Comparison of ENCODE assay signal across 26 mouse cellular contexts in the genomic region with DNA sequence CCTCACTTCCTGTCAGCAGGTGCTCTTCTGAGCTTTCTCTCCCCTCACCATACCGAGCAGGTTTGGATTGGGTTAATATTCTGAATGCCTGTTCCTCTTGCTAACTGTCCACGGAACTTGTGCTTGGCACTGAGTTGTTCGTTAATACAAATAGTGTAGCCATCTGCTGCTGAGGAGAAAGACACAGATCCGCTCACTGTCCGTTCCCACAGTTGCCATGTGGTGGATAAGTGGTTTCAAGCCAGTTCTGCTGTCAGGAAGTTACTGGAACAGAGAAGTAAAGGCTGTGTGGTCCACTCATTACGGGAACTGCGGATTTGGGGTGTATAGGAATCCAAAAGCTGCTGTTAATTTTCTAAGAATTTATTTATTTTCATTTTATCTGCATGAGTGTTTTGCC. TPM values are rescaled to one million over a fixed set of nuclear protein-coding genes. Genes with fewer than 3 reads are reported as not detected.
DNase-seq lines count a peak whose midpoint lies in the region; ATAC-seq and TF ChIP-seq lines count a peak whose summit lies in the region.
"Had no signal": no experiment of that assay in that cellular context is flagged by ENCODE, and none has a peak within 500 bp of the region (broad histone marks: within the 10 kb centered on the region; RNA-seq: fewer than 3 reads in every experiment).

No protein-coding gene starts in this region.

- H3K4me2 ChIP-seq in forebrain, postnatal 0 days (ENCODE audit: low read depth): 0 out of 2 replicates have a peak overlapping the region, but pooled peaks have one; percentile 6
- no peak overlapping the region for H3K4me2 ChIP-seq in forebrain, embryonic 11.5 days (ENCODE audit: low read depth, low read length, severe bottlenecking)
- H3K4me2 ChIP-seq in midbrain, embryonic 11.5 days: no peak overlapping the region
- peak overlapping the region; percentile 80; the same call in 1 of the 2 replicates for H3K4me2 ChIP-seq in midbrain, embryonic 14.5 days (ENCODE audit: low read length)
- H3K4me2 ChIP-seq in neural tube, embryonic 14.5 days (ENCODE audit: low read depth, low read length): peak overlapping the region; percentile 29; the same call in 1 of the 2 replicates
- H3K4me2 ChIP-seq: heart, embryonic 15.5 days; liver, embryonic 11.5 days had no signal

- no peak overlapping the region for H3K4me3 ChIP-seq in forebrain, postnatal 0 days (ENCODE audit: low read depth, low read length)
- H3K4me3 ChIP-seq in forebrain, embryonic 11.5 days (ENCODE audit: low read depth, low read length): no peak overlapping the region
- H3K4me3 ChIP-seq in midbrain, embryonic 10.5 days: peak overlapping the region; percentile 18; the same call in 1 of the 2 replicates
- H3K4me3 ChIP-seq in midbrain, embryonic 11.5 days (ENCODE audit: low read depth, low read length): no peak overlapping the region
- H3K4me3 ChIP-seq in midbrain, embryonic 14.5 days (replicated peaks; ENCODE audit: low read depth, low read length): no peak overlapping the region
- no peak overlapping the region for H3K4me3 ChIP-seq in neural tube, embryonic 14.5 days (ENCODE audit: low read depth, low read length)
- H3K4me3 ChIP-seq: embryonic facial prominence, embryonic 10.5 days; forebrain, embryonic 10.5 days; heart, adult 2 months; heart, embryonic 15.5 days had no signal

- no peak for DNase-seq in forebrain, postnatal 0 days
- no peak for DNase-seq in forebrain, embryonic 11.5 days (ENCODE audit: low spot score)
- no peak for DNase-seq in midbrain, embryonic 10.5 days (ENCODE audit: low spot score)
- no peak for DNase-seq in midbrain, embryonic 11.5 days (ENCODE audit: low spot score, missing footprints)
- no peak for DNase-seq in midbrain, embryonic 14.5 days
- no peak for DNase-seq in layer of hippocampus, adult 9-10 months (ENCODE audit: low spot score)
- DNase-seq in spleen, postnatal 14 days (ENCODE audit: low spot score in 2 of 2): no peak
- DNase-seq: adrenal gland, postnatal 25 days; cerebellum, adult 9-11 months; gastrocnemius, postnatal 25 days; heart, adult 2 months; heart, postnatal 36 days; kidney, adult 2 months; kidney, postnatal 10 days; layer of hippocampus, postnatal 36 days; liver, postnatal 0 days; right cerebral cortex, adult 18-20 months; right cerebral cortex, postnatal 4 days; thymus, adult 2 months; thymus, postnatal 4 days had no signal

- H3K9me3 ChIP-seq in forebrain, postnatal 0 days (ENCODE audit: low read length): no peaks in the 10 kb centered on the region
- H3K9me3 ChIP-seq in forebrain, embryonic 11.5 days (ENCODE audit: control insufficient read depth, low read length): no peaks in the 10 kb centered on the region
- H3K9me3 ChIP-seq in midbrain, embryonic 10.5 days (replicated peaks): no peaks in the 10 kb centered on the region
- H3K9me3 ChIP-seq in midbrain, embryonic 11.5 days (ENCODE audit: control insufficient read depth, low read length): no peaks in the 10 kb centered on the region
- H3K9me3 ChIP-seq in midbrain, embryonic 14.5 days (ENCODE audit: control insufficient read depth, low read length): no peaks in the 10 kb centered on the region
- H3K9me3 ChIP-seq in neural tube, embryonic 14.5 days (ENCODE audit: control insufficient read depth, low read length): no peaks in the 10 kb centered on the region
- H3K9me3 ChIP-seq: embryonic facial prominence, embryonic 10.5 days; forebrain, embryonic 10.5 days; heart, embryonic 15.5 days had no signal

- 0 out of 2 replicates have a peak, but pooled peaks cover 8% of the 10 kb centered on the region for H3K4me1 ChIP-seq in forebrain, postnatal 0 days (ENCODE audit: insufficient read depth)
- peaks cover 18% of the 10 kb centered on the region for H3K4me1 ChIP-seq in forebrain, embryonic 11.5 days (replicated peaks; ENCODE audit: control insufficient read depth, insufficient read depth, low read length)
- H3K4me1 ChIP-seq in midbrain, embryonic 10.5 days: peaks cover 99% of the 10 kb centered on the region
- peaks cover 60% of the 10 kb centered on the region for H3K4me1 ChIP-seq in midbrain, embryonic 11.5 days (ENCODE audit: control insufficient read depth, insufficient read depth, low read length)
- H3K4me1 ChIP-seq in midbrain, embryonic 14.5 days (ENCODE audit: control insufficient read depth, insufficient read depth, low read length): peaks cover 67% of the 10 kb centered on the region
- H3K4me1 ChIP-seq in neural tube, embryonic 14.5 days (ENCODE audit: control insufficient read depth, insufficient read depth, low read length): peaks cover 21% of the 10 kb centered on the region; the same call in 1 of the 2 replicates
- H3K4me1 ChIP-seq: heart, embryonic 15.5 days had no signal

- H3K27ac ChIP-seq in forebrain, postnatal 0 days (ENCODE audit: low read depth, low read length): no peak overlapping the region
- H3K27ac ChIP-seq in forebrain, embryonic 11.5 days (ENCODE audit: low read depth, low read length): no peak overlapping the region
- no peak overlapping the region for H3K27ac ChIP-seq in midbrain, embryonic 10.5 days (replicated peaks)
- no peak overlapping the region for H3K27ac ChIP-seq in midbrain, embryonic 11.5 days (ENCODE audit: low read depth, low read length)
- H3K27ac ChIP-seq in midbrain, embryonic 14.5 days (replicated peaks; ENCODE audit: low read depth, low read length): no peak overlapping the region
- no peak overlapping the region for H3K27ac ChIP-seq in neural tube, embryonic 14.5 days (ENCODE audit: low read depth, low read length)
- H3K27ac ChIP-seq: embryonic facial prominence, embryonic 10.5 days; forebrain, embryonic 10.5 days; heart, adult 2 months; heart, embryonic 15.5 days had no signal

- H3K27me3 ChIP-seq in forebrain, postnatal 0 days (ENCODE audit: insufficient read depth, low read length): no peaks in the 10 kb centered on the region
- no peaks in the 10 kb centered on the region for H3K27me3 ChIP-seq in forebrain, embryonic 11.5 days (ENCODE audit: control insufficient read depth, insufficient read depth, low read length)
- H3K27me3 ChIP-seq in midbrain, embryonic 10.5 days (ENCODE audit: low read depth, poor library complexity, severe bottlenecking): no peaks in the 10 kb centered on the region
- no peaks in the 10 kb centered on the region for H3K27me3 ChIP-seq in midbrain, embryonic 11.5 days (ENCODE audit: control insufficient read depth, insufficient read depth, low read length)
- H3K27me3 ChIP-seq in midbrain, embryonic 14.5 days (ENCODE audit: control insufficient read depth, insufficient read depth, low read length): no peaks in the 10 kb centered on the region
- H3K27me3 ChIP-seq in neural tube, embryonic 14.5 days (ENCODE audit: control insufficient read depth, insufficient read depth, low read length): no peaks in the 10 kb centered on the region

- H3K36me3 ChIP-seq in forebrain, postnatal 0 days (ENCODE audit: insufficient read depth): no peaks in the 10 kb centered on the region
- peaks cover under 1% of the 10 kb centered on the region; the same call in 1 of the 2 replicates for H3K36me3 ChIP-seq in forebrain, embryonic 11.5 days (ENCODE audit: control insufficient read depth, insufficient read depth, low read length)
- peaks cover 92% of the 10 kb centered on the region for H3K36me3 ChIP-seq in midbrain, embryonic 10.5 days
- H3K36me3 ChIP-seq in midbrain, embryonic 11.5 days (ENCODE audit: control insufficient read depth, insufficient read depth, low read length): peaks cover 7% of the 10 kb centered on the region; the same call in 1 of the 2 replicates
- H3K36me3 ChIP-seq in midbrain, embryonic 14.5 days (ENCODE audit: control insufficient read depth, insufficient read depth, low read length): no peaks in the 10 kb centered on the region
- no peaks in the 10 kb centered on the region for H3K36me3 ChIP-seq in neural tube, embryonic 14.5 days (ENCODE audit: control insufficient read depth, insufficient read depth, low read length)
- H3K36me3 ChIP-seq: heart, embryonic 15.5 days had no signal

- ATAC-seq in forebrain, postnatal 0 days: no peak
- no peak for ATAC-seq in forebrain, embryonic 11.5 days (replicated peaks; ENCODE audit: low FRiP score)
- no peak for ATAC-seq in midbrain, embryonic 11.5 days (ENCODE audit: low FRiP score)
- no peak for ATAC-seq in midbrain, embryonic 14.5 days (ENCODE audit: low FRiP score, low TSS enrichment)
- no peak for ATAC-seq in neural tube, embryonic 14.5 days (ENCODE audit: low read depth)
- ATAC-seq: liver, postnatal 0 days; lung, postnatal 0 days had no signal

- no peak for TF ChIP-seq CTCF in forebrain, postnatal 0 days (IDR thresholded peaks at IDR 0.05; ENCODE audit: low read depth)

- WGBS in forebrain, postnatal 0 days: 49% methylated on average over 7 of the region's 7 CpGs
- WGBS in forebrain, embryonic 11.5 days: 87% methylated on average over 7 of the region's 7 CpGs
- 88% methylated on average over 7 of the region's 7 CpGs for WGBS in midbrain, embryonic 10.5 days
- 83% methylated on average over 7 of the region's 7 CpGs for WGBS in midbrain, embryonic 11.5 days
- 73% methylated on average over 7 of the region's 7 CpGs for WGBS in midbrain, embryonic 14.5 days
- 56% methylated on average over 7 of the region's 7 CpGs for WGBS in neural tube, embryonic 14.5 days

- no peak overlapping the region for H3K9ac ChIP-seq in forebrain, postnatal 0 days
- no peak overlapping the region for H3K9ac ChIP-seq in forebrain, embryonic 11.5 days (ENCODE audit: low read length)
- no peak overlapping the region for H3K9ac ChIP-seq in midbrain, embryonic 11.5 days (ENCODE audit: low read length)
- no peak overlapping the region for H3K9ac ChIP-seq in midbrain, embryonic 14.5 days (replicated peaks; ENCODE audit: low read length)
- H3K9ac ChIP-seq in neural tube, embryonic 14.5 days (replicated peaks; ENCODE audit: low read depth, low read length): no peak overlapping the region
- H3K9ac ChIP-seq: heart, embryonic 15.5 days; liver, postnatal 0 days had no signal

RNA-seq across cellular contexts. Expression of a gene that starts 7.5 kb away (rescaled TPM):
- 72.2 and 96.4 TPM in 2 replicates for total RNA-seq in forebrain, postnatal 0 days (2014; rRNA removed)
- 34.1 and 39.9 TPM in 2 replicates for polyA plus RNA-seq in forebrain, postnatal 0 days (2015; fragmentation: Nextera tagmentation; extraction: Ambion mirVana)
- 37.0 and 40.5 TPM in 2 replicates for polyA plus RNA-seq in forebrain, embryonic 11.5 days (2014; fragmentation: Nextera tagmentation; extraction: Ambion mirVana)
- 51.2 and 65.4 TPM in 2 replicates for polyA plus RNA-seq in midbrain, embryonic 10.5 days (2016; fragmentation: Nextera tagmentation; extraction: Ambion mirVana)
- 43.9 and 47.5 TPM in 2 replicates for polyA plus RNA-seq in midbrain, embryonic 11.5 days (2014; fragmentation: Nextera tagmentation; extraction: Ambion mirVana)
- polyA plus RNA-seq in midbrain, embryonic 14.5 days (2014; fragmentation: Nextera tagmentation; extraction: Ambion mirVana): 46.4 and 59.4 TPM in 2 replicates
- 46.6 and 58.4 TPM in 2 replicates for polyA plus RNA-seq in neural tube, embryonic 14.5 days (2014; fragmentation: Nextera tagmentation; extraction: Ambion mirVana)

Comparison
In these comparisons a context has a peak if more than half of its experiments do, and no peak if none do; other contexts are left out.
1. H3K4me2 ChIP-seq: peak in forebrain, postnatal 0 days (single experiment), midbrain, embryonic 14.5 days (single experiment) and neural tube, embryonic 14.5 days (single experiment); none in forebrain, embryonic 11.5 days (single experiment) and midbrain, embryonic 11.5 days (single experiment).